Mouse (Mus musculus): Measurements from ENCODE around the gene Tmprss12.
"Not testable (repeated sequence)": the region's sequence is repeated elsewhere in the genome, so short reads cannot be mapped to it uniquely, and the experiment has no call there.

Gene Tmprss12

GRCm38 (mm10) chr15:100280626-100281025 lies at the start of gene Tmprss12:
Gene Tmprss12 (plus strand): TSS chr15:100280837.
- no peak for DNase-seq

GRCm38 (mm10) chr15:100231616-100232525 lies 48.8 kb upstream of the Tmprss12 start:
- DNase-seq, result no peak

- no peak for DNase-seq
These were observed 45.2 kb upstream of the Tmprss12 start for GRCm38 (mm10) chr15:100235208-100235965.

- no peak for DNase-seq
These were observed 43.7 kb upstream of the Tmprss12 start for GRCm38 (mm10) chr15:100236952-100237351.

GRCm38 (mm10) chr15:100241780-100242179 lies 38.9 kb upstream of the Tmprss12 start:
- DNase-seq, result no peak

- DNase-seq, result no peak
These were observed 34.7 kb upstream of the Tmprss12 start for GRCm38 (mm10) chr15:100245951-100246350.

- no peak for DNase-seq
These were observed 33.3 kb upstream of the Tmprss12 start for GRCm38 (mm10) chr15:100247296-100247695.

- no peak for DNase-seq
These were observed 31.8 kb upstream of the Tmprss12 start for GRCm38 (mm10) chr15:100248665-100249433.

GRCm38 (mm10) chr15:100251153-100251780 lies 29.4 kb upstream of the Tmprss12 start:
- no peak for DNase-seq

- DNase-seq, result no peak
These were observed 24.3 kb upstream of the Tmprss12 start for GRCm38 (mm10) chr15:100256386-100256785.

GRCm38 (mm10) chr15:100257305-100257704 lies 23.3 kb upstream of the Tmprss12 start:
- no peak for DNase-seq

GRCm38 (mm10) chr15:100258646-100259425 lies 21.8 kb upstream of the Tmprss12 start:
- no peak for DNase-seq

- DNase-seq, result not testable (repeated sequence)
These were observed 20.3 kb upstream of the Tmprss12 start for GRCm38 (mm10) chr15:100260351-100260750.

- DNase-seq, result no peak
These were observed 17.3 kb upstream of the Tmprss12 start for GRCm38 (mm10) chr15:100263246-100263905.

- DNase-seq, result no peak
These were observed 14.9 kb upstream of the Tmprss12 start for GRCm38 (mm10) chr15:100265586-100266325.

- DNase-seq, result no peak
These were observed 11.7 kb upstream of the Tmprss12 start for GRCm38 (mm10) chr15:100268916-100269315.

- no peak for DNase-seq
These were observed 10.9 kb upstream of the Tmprss12 start for GRCm38 (mm10) chr15:100269776-100270175.

- not testable (repeated sequence) for DNase-seq
These were observed 10.0 kb upstream of the Tmprss12 start for GRCm38 (mm10) chr15:100270609-100271008.

GRCm38 (mm10) chr15:100271411-100271810 lies 9.2 kb upstream of the Tmprss12 start:
- DNase-seq, result no peak

GRCm38 (mm10) chr15:100273791-100274308 lies 6.8 kb upstream of the Tmprss12 start:
- peak; percentile 32 for DNase-seq
